Mouse (Mus musculus) limb, embryonic 15.5 days (tissue): ENCODE measurements around the gene Grin3a. TPM values are rescaled to one million over a fixed set of nuclear protein-coding genes. Genes with fewer than 3 reads are reported as not detected.
"Not testable (repeated sequence)": the region's sequence is repeated elsewhere in the genome, so short reads cannot be mapped to it uniquely, and the experiment has no call there.

Experiments used
- ATAC-seq: fragments of 200-750 bp; cut with Nextera tagmentation; 2 replicates; pipeline ENCODE4 v1.8.0; 2017; ENCODE audit warnings: low read depth, moderate TSS enrichment; ENCODE audit not compliant: insufficient number of reproducible peaks, low FRiP score, low TSS enrichment
- H3K27ac ChIP-seq: fragments of 300-500 bp; sonication (generic); 2 replicates; pipeline ENCODE4 v1.5.1; 2015; ENCODE audit warnings: moderate library complexity, mild to moderate bottlenecking, inconsistent platforms
- H3K27me3 ChIP-seq: fragments of 300-500 bp; sonication (generic); 2 replicates; pipeline ENCODE4 v1.6.1; 2015; ENCODE audit warnings: inconsistent platforms
- H3K36me3 ChIP-seq: fragments of 300-500 bp; sonication (generic); 2 replicates; pipeline ENCODE4 v1.6.1; 2015; ENCODE audit warnings: inconsistent platforms
- H3K4me1 ChIP-seq: fragments of 300-500 bp; sonication (generic); 2 replicates; pipeline ENCODE4 v1.6.1; 2015; ENCODE audit warnings: inconsistent platforms
- H3K4me2 ChIP-seq: fragments of 300-500 bp; sonication (generic); 2 replicates; pipeline ENCODE4 v1.6.1; 2015; ENCODE audit warnings: mild to moderate bottlenecking, inconsistent platforms
- H3K4me3 ChIP-seq: fragments of 300-500 bp; sonication (generic); 2 replicates; pipeline ENCODE4 v1.5.1; 2015; ENCODE audit warnings: mild to moderate bottlenecking, inconsistent platforms
- H3K9ac ChIP-seq: fragments of 300-500 bp; sonication (generic); 2 replicates; pipeline ENCODE4 v1.6.1; 2015; ENCODE audit warnings: inconsistent platforms
- H3K9me3 ChIP-seq: fragments of 300-500 bp; sonication (generic); 2 replicates; pipeline ENCODE4 v1.6.1; 2016; ENCODE audit warnings: inconsistent platforms
- WGBS: fragments of 180-500 bp; shearing (Covaris S2); methylation state at CpG from one replicate; pipeline ENCODE4 v1.1.7; 2015; 5-methylcytosine and 5-hydroxymethylcytosine counted together
- polyA plus RNA-seq: library from polyadenylated mRNA; unstranded; fragments of >200 nt; fragmentation: Nextera tagmentation; extraction: Ambion mirVana; gene quantifications from 2 replicates; pipeline ENCODE4 v1.2.1, GENCODE M21; 2015

Gene Grin3a
- polyA plus RNA-seq, 1 experiment from 2014 or later: 3.8 TPM

- 89% methylated on average over 6 of the region's 6 CpGs for WGBS
These were observed 169.5 kb downstream of the Grin3a start for GRCm38 (mm10) chr4:49676071-49676470.

GRCm38 (mm10) chr4:49664850-49665249 lies 180.7 kb downstream of the Grin3a start:
- ATAC-seq: no peak
- peaks cover 26% of the 10 kb centered on the region for H3K36me3 ChIP-seq
- no peaks in the 10 kb centered on the region for H3K9me3 ChIP-seq
- no peak overlapping the region for H3K9ac ChIP-seq
- H3K4me2 ChIP-seq: no peak overlapping the region
- H3K4me1 ChIP-seq: no peaks in the 10 kb centered on the region
- no peak overlapping the region for H3K27ac ChIP-seq
- H3K27me3 ChIP-seq: no peaks in the 10 kb centered on the region
- H3K4me3 ChIP-seq: no peak overlapping the region
- WGBS: 84% methylated on average over 5 of the region's 5 CpGs

More at GRCm38 (mm10) chr4:49676071-49676470, 169.5 kb downstream of the Grin3a start:
- H3K4me3 ChIP-seq: no peak overlapping the region
- no peaks in the 10 kb centered on the region for H3K27me3 ChIP-seq
- no peaks in the 10 kb centered on the region for H3K36me3 ChIP-seq
- H3K4me2 ChIP-seq: no peak overlapping the region
- H3K9me3 ChIP-seq: no peaks in the 10 kb centered on the region
- no peaks in the 10 kb centered on the region for H3K4me1 ChIP-seq
- no peak overlapping the region for H3K27ac ChIP-seq
- no peak overlapping the region for H3K9ac ChIP-seq
- no peak for ATAC-seq

GRCm38 (mm10) chr4:49662231-49662630 lies 183.3 kb downstream of the Grin3a start:
- no peak overlapping the region for H3K4me3 ChIP-seq
- H3K27ac ChIP-seq: no peak overlapping the region
- no peak overlapping the region for H3K4me2 ChIP-seq
- H3K36me3 ChIP-seq: peaks cover 42% of the 10 kb centered on the region
- 84% methylated on average over 4 of the region's 4 CpGs for WGBS
- no peaks in the 10 kb centered on the region for H3K9me3 ChIP-seq
- H3K27me3 ChIP-seq: no peaks in the 10 kb centered on the region
- ATAC-seq: no peak
- no peaks in the 10 kb centered on the region for H3K4me1 ChIP-seq
- no peak overlapping the region for H3K9ac ChIP-seq

- Histone ChIP-seq H3K4me2 (no peak overlapping the region), H3K27me3 (no peaks in the 10 kb centered on the region), H3K9me3 (no peaks in the 10 kb centered on the region), H3K36me3 (peaks cover 46% of the 10 kb centered on the region), H3K4me3 (no peak overlapping the region), H3K27ac (no peak overlapping the region), H3K4me1 (no peaks in the 10 kb centered on the region), H3K9ac (no peak overlapping the region)
- ATAC-seq: no peak
- WGBS: 94% methylated on average over 9 of the region's 9 CpGs
These were observed 183.9 kb downstream of the Grin3a start for GRCm38 (mm10) chr4:49661664-49662063.

DNA sequence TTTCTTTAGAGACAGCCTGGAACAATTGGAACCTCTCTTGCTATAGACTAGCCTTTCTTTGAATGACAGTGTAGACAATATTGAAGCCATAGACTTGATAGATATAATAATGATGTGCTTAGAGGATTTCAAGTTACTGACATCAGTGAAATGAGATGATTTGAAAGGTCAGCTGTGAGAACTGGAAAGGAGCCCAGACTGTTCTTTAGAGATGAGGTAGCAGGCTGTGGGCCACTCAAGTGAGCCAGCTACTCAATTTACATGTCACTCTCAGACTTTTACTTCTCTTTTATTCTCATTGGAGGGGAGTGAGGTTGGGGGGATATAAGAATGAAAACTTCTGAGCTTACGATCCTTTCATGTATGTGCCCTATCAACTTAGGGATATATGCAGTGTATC lies 186.1 kb downstream of the Grin3a start:
- Histone ChIP-seq H3K36me3 (peaks cover 65% of the 10 kb centered on the region), H3K4me2 (no peak overlapping the region), H3K9ac (no peak overlapping the region), H3K4me3 (no peak overlapping the region), H3K27me3 (no peaks in the 10 kb centered on the region), H3K9me3 (no peaks in the 10 kb centered on the region), H3K27ac (no peak overlapping the region), H3K4me1 (no peaks in the 10 kb centered on the region)
- ATAC-seq: no peak
- 79% methylated on average over 1 of the region's 1 CpGs for WGBS

GRCm38 (mm10) chr4:49639913-49640312 lies 205.6 kb downstream of the Grin3a start:
- ATAC-seq: no peak
- Histone ChIP-seq H3K9me3 (no peaks in the 10 kb centered on the region), H3K36me3 (peaks cover 72% of the 10 kb centered on the region), H3K4me3 (no peak overlapping the region), H3K4me2 (no peak overlapping the region), H3K9ac (no peak overlapping the region), H3K4me1 (no peaks in the 10 kb centered on the region), H3K27ac (no peak overlapping the region), H3K27me3 (no peaks in the 10 kb centered on the region)
- WGBS: 74% methylated on average over 2 of the region's 2 CpGs

DNA sequence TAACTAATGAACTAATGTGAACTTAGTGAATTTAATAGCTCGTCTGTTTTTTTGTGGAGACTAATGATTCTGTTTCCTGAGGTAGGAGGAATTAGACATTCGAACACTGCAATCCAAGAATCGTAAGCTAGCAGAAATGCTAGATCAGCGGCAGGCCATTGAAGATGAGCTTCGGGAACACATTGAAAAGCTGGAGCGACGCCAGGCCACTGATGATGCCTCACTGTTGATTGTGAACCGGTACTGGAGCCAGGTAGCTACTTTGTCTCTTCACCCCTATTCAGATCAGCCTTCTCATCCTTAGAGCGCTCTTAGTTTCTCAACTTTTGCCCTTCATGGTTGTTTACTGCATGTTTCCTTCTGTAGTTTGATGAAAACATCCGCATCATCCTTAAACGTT lies 207.7 kb downstream of the Grin3a start:
- Histone ChIP-seq H3K9ac (no peak overlapping the region), H3K4me1 (peaks cover 5% of the 10 kb centered on the region), H3K27me3 (no peaks in the 10 kb centered on the region), H3K36me3 (peaks cover 68% of the 10 kb centered on the region), H3K27ac (no peak overlapping the region), H3K4me2 (no peak overlapping the region), H3K9me3 (no peaks in the 10 kb centered on the region), H3K4me3 (no peak overlapping the region)
- ATAC-seq: no peak
- WGBS: 94% methylated on average over 11 of the region's 11 CpGs

DNA sequence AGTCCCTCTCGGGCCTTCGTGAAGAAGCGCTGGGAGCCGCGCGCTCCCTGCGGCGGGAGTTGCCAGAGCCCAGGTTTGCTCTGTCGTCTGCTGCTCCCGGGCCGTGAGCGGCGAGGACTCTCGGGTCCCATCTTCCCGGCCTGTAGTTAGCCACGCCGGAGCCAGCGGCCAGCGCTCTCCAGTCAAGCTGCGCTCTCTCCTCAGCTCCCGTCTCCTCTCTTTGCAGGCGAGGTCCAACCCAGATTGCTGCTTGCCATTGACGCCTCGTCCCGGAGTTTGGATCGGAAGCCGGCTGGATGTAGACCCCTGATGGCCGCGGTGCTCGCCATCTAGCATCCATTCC lies 213.4 kb downstream of the Grin3a start:
- under 1% methylated on average over 30 of the region's 30 CpGs for WGBS
- Histone ChIP-seq H3K4me2 (peak overlapping the region; percentile 66), H3K27me3 (no peaks in the 10 kb centered on the region), H3K4me1 (peaks cover 7% of the 10 kb centered on the region), H3K4me3 (peak overlapping the region; percentile 73), H3K36me3 (peaks cover 35% of the 10 kb centered on the region), H3K9ac (peak overlapping the region; percentile 68), H3K27ac (peak overlapping the region; percentile 92), H3K9me3 (no peaks in the 10 kb centered on the region)
- ATAC-seq: peak; percentile 67

DNA sequence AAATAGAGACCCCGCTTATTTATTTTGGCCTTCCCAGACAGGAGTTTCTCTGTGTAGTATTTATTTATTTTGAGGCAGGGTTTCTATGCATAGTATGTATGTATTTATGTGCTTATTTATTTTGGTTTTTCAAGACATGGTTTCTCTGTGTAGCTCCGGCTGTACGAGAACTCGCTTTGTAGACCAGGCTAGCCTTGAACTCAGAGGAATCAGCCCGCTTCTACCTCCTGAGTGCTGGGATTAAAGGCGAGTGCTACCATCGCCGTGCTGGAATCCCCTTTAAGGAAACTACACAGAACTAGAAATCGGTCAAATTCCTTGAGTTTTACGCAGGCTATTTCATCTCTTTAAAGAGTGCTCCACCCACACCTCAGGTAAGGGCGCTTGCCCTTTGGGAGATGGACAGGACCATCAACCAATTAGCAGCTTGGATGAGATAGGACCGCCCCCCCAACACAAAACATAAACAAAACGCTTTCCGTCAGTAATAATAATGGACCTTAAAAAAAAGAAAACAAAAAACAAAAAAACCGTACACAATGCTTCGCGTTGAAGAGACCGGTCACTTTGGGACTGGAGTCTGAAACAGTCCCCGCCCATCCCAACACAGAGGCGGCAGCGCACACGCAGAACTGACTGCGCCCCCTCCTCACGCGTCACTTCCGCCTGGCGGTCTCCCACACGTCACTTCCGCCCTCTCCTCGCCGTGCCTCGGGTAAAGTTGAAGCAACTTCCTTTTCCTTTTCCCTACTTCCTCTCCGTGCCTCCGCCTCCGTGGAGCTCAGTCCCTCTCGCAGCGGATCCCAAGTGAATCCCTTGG lies 214.0 kb downstream of the Grin3a start, which contains the start of gene Rnf20:
Gene Rnf20 (plus strand): TSS at position 688 of the 820 bp plus-strand sequence.
- peak; percentile 96 for ATAC-seq
- peak within 1 kb of the TSS; percentile 92 for H3K27ac ChIP-seq
- peak within 1 kb of the TSS; percentile 66 for H3K4me2 ChIP-seq
- H3K4me3 ChIP-seq: peak within 1 kb of the TSS; percentile 73
- peaks cover 7% of the 10 kb centered on the region for H3K4me1 ChIP-seq
- H3K9me3 ChIP-seq: no peaks in the 10 kb centered on the region
- no peaks in the 10 kb centered on the region for H3K27me3 ChIP-seq
- H3K36me3 ChIP-seq: peaks cover 29% of the 10 kb centered on the region
- 3% methylated on average over 37 of the region's 37 CpGs for WGBS
- peak within 1 kb of the TSS; percentile 68 for H3K9ac ChIP-seq

- H3K9ac ChIP-seq: no peak overlapping the region
- ATAC-seq: no peak
- H3K36me3 ChIP-seq: peaks cover 5% of the 10 kb centered on the region; the same call in 1 of the 2 replicates
- 78% methylated on average over 5 of the region's 5 CpGs for WGBS
- H3K4me1 ChIP-seq: peaks cover 7% of the 10 kb centered on the region
- H3K27me3 ChIP-seq: no peaks in the 10 kb centered on the region
- no peak overlapping the region for H3K27ac ChIP-seq
- H3K9me3 ChIP-seq: no peaks in the 10 kb centered on the region
- no peak overlapping the region for H3K4me3 ChIP-seq
- H3K4me2 ChIP-seq: no peak overlapping the region
These were observed 216.6 kb downstream of the Grin3a start for GRCm38 (mm10) chr4:49628941-49629340.

DNA sequence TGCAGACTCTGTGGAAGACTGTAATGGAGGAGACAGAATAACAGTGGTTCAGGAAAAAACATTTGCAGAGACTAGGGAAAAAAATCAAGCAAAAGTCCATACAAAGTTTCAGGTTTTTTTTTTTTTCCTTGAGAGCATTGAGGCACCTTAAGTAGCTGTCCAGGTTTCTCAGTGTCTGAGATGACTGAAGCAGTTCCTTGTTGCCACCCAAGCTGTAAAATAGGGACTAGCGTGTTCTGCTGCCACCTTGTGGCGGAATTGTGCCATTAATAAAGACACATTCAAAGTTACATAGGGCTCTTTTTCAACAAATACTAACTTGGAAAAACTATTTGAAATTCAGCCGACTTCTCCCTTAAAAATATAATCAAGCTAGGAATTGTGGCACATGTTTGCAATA lies 218.6 kb downstream of the Grin3a start:
- H3K9ac ChIP-seq: no peak overlapping the region
- H3K27ac ChIP-seq: no peak overlapping the region
- ATAC-seq: no peak
- WGBS: under 1% methylated on average over 3 of the region's 3 CpGs
- H3K36me3 ChIP-seq: no peaks in the 10 kb centered on the region
- H3K9me3 ChIP-seq: no peaks in the 10 kb centered on the region
- H3K27me3 ChIP-seq: no peaks in the 10 kb centered on the region
- no peaks in the 10 kb centered on the region for H3K4me1 ChIP-seq
- H3K4me3 ChIP-seq: no peak overlapping the region
- H3K4me2 ChIP-seq: no peak overlapping the region

- not testable (repeated sequence) for ATAC-seq, H3K4me1 ChIP-seq, H3K9me3 ChIP-seq, H3K27me3 ChIP-seq, H3K4me3 ChIP-seq, H3K9ac ChIP-seq, H3K27ac ChIP-seq, H3K4me2 ChIP-seq, H3K36me3 ChIP-seq
- WGBS: 86% methylated on average over 4 of the region's 4 CpGs
These were observed 220.6 kb downstream of the Grin3a start for GRCm38 (mm10) chr4:49624969-49625368.
